Mouse (Mus musculus): Measurements from ENCODE around the gene Mcoln2. TPM values are rescaled to one million over a fixed set of nuclear protein-coding genes. Genes with fewer than 3 reads are reported as not detected.

Gene Mcoln2
- total and polyA plus RNA-seq, 3 experiments, result 31.0 to 34.9 (median 32.0) TPM

- Histone ChIP-seq H3K9me3 (replicated peaks; ENCODE audit: low read length) (no peaks in the 10 kb centered on the region), H3K4me2 (ENCODE audit: insufficient read depth, low read depth, poor library complexity, severe bottlenecking) (no peak overlapping the region), H3K27me3 (replicated peaks) (no peaks in the 10 kb centered on the region), H3K79me2 (replicated peaks; ENCODE audit: control insufficient read depth, extremely low read depth, insufficient read depth, poor library complexity, severe bottlenecking) (no peaks in the 10 kb centered on the region), H3K27ac (ENCODE audit: insufficient read depth, low read depth) (no peak overlapping the region), H3K36me3 (replicated peaks in 1 of 2; ENCODE audit: control insufficient read depth in 1 of 2, insufficient read depth in 1 of 2, low read length in 1 of 2) (peaks cover 25 to 53% of the 10 kb centered on the region in 2 experiments), H3K9ac (ENCODE audit: insufficient read depth, low read depth) (no peak overlapping the region), H3K4me3 (replicated peaks in 1 of 3; ENCODE audit: low read depth in 2 of 3, low read length in 2 of 3, poor library complexity in 1 of 3) (no peak overlapping the region), H3K4me1 (ENCODE audit: control insufficient read depth in 1 of 2, insufficient read depth in 2 of 2) (peaks cover 2 to 8% of the 10 kb centered on the region in 2 experiments; a peak in 1 of 4 replicates)
- in situ Hi-C loops (cut with MboI; ENCODE audit: low pct_ligation_motif_present, low pct_unique_long_range_greater_than_20kb, low sequenced_read_pairs), result loop anchor here (25.0 kb wide), 1 partner anchor 741 kb away; no protein-coding TSS in a partner anchor
- DNase-seq (ENCODE audit: extremely low read depth), result no peak
- TF ChIP-seq USF1 (IDR thresholded peaks at IDR 0.05; ENCODE audit: low read depth, low read length) (no peak), SIN3A (IDR thresholded peaks at IDR 0.05; ENCODE audit: low read length) (no peak), JUND (conservative IDR thresholded peaks at IDR 0.05; ENCODE audit: low read depth, low read length) (no peak), ZMIZ1 (IDR thresholded peaks at IDR 0.05; ENCODE audit: low read depth, low read length) (no peak), RAD21 (IDR thresholded peaks at IDR 0.05; ENCODE audit: low read depth, low read length) (no peak), E2F4 (IDR thresholded peaks at IDR 0.05; ENCODE audit: insufficient replicate concordance, low read depth, low read length) (no peak), TCF12 (IDR thresholded peaks at IDR 0.05; ENCODE audit: low read depth, low read length) (no peak), POLR2A (IDR thresholded peaks at IDR 0.05; ENCODE audit: low read depth, low read length) (no peak), NRF1 (IDR thresholded peaks at IDR 0.05; ENCODE audit: low read depth, low read length) (no peak), CHD1 (IDR thresholded peaks at IDR 0.05; ENCODE audit: low read depth, low read length) (no peak)
- dilution Hi-C loops (cut with MboI; ENCODE audit: extremely low pct_ligation_motif_present, extremely low pct_unique_long_range_greater_than_20kb, low sequenced_read_pairs), result loop anchor here (25.0 kb wide), 1 partner anchor 91 kb away; no protein-coding TSS in a partner anchor
Observed at GRCm38 (mm10) chr3:146196301-146196700, 46.7 kb downstream of the Mcoln2 start.

GRCm38 (mm10) chr3:146196780-146197743, 47.4 kb downstream of the Mcoln2 start:
- in situ Hi-C loops (cut with MboI; ENCODE audit: low pct_ligation_motif_present, low pct_unique_long_range_greater_than_20kb, low sequenced_read_pairs) (loop anchor here (25.0 kb wide), 1 partner anchor 740 kb away; no protein-coding TSS in a partner anchor), dilution Hi-C loops (cut with MboI; ENCODE audit: extremely low pct_ligation_motif_present, extremely low pct_unique_long_range_greater_than_20kb, low sequenced_read_pairs) (loop anchor here (25.0 kb wide), 1 partner anchor 90 kb away; no protein-coding TSS in a partner anchor)
- Histone ChIP-seq H3K4me2 (ENCODE audit: insufficient read depth, low read depth, poor library complexity, severe bottlenecking) (no peak overlapping the region), H3K4me1 (ENCODE audit: control insufficient read depth in 1 of 2, insufficient read depth in 2 of 2) (peaks cover 2 to 5% of the 10 kb centered on the region in 2 experiments; a peak in 1 of 4 replicates), H3K36me3 (replicated peaks in 1 of 2; ENCODE audit: control insufficient read depth in 1 of 2, insufficient read depth in 1 of 2, low read length in 1 of 2) (peaks cover 18 to 46% of the 10 kb centered on the region in 2 experiments), H3K9me3 (replicated peaks; ENCODE audit: low read length) (no peaks in the 10 kb centered on the region), H3K27ac (ENCODE audit: insufficient read depth, low read depth) (no peak overlapping the region), H3K79me2 (replicated peaks; ENCODE audit: control insufficient read depth, extremely low read depth, insufficient read depth, poor library complexity, severe bottlenecking) (no peaks in the 10 kb centered on the region), H3K27me3 (replicated peaks) (no peaks in the 10 kb centered on the region), H3K9ac (ENCODE audit: insufficient read depth, low read depth) (no peak overlapping the region), H3K4me3 (replicated peaks in 1 of 3; ENCODE audit: low read depth in 2 of 3, low read length in 2 of 3, poor library complexity in 1 of 3) (no peak overlapping the region)
- DNase-seq (ENCODE audit: extremely low read depth), result no peak
- TF ChIP-seq ZMIZ1 (IDR thresholded peaks at IDR 0.05; ENCODE audit: low read depth, low read length) (no peak), JUND (conservative IDR thresholded peaks at IDR 0.05; ENCODE audit: low read depth, low read length) (no peak), TBP (conservative IDR thresholded peaks at IDR 0.05; ENCODE audit: low read depth, low read length) (no peak), MXI1 (IDR thresholded peaks at IDR 0.05; ENCODE audit: low read depth, low read length) (no peak), PAX5 (IDR thresholded peaks at IDR 0.05; ENCODE audit: low read length) (no peak), GABPA (IDR thresholded peaks at IDR 0.05; ENCODE audit: insufficient replicate concordance, low read depth, low read length) (no peak), CTCF (conservative IDR thresholded peaks at IDR 0.05 in 1 of 2, IDR thresholded peaks at IDR 0.05 in 1 of 2; ENCODE audit: low read depth in 2 of 2, low read length in 2 of 2) (no peak), MEF2A (IDR thresholded peaks at IDR 0.05; ENCODE audit: borderline replicate concordance, low read depth, low read length) (no peak), CHD1 (IDR thresholded peaks at IDR 0.05; ENCODE audit: low read depth, low read length) (no peak), IRF4 (IDR thresholded peaks at IDR 0.05; ENCODE audit: low read depth, low read length) (no peak), RCOR1 (conservative IDR thresholded peaks at IDR 0.05; ENCODE audit: low read depth, low read length) (no peak)
